Mouse (Mus musculus) left cerebral cortex, adult 11 months (tissue): ENCODE measurements around the gene Mpi.

Experiments used
- DNase-seq: peaks from one replicate; pipeline ENCODE4 v3.0.0; 2022; ENCODE audit warnings: low spot score

The Mpi gene

GRCm38 (mm10) chr9:57523754-57524153 lies 28.8 kb downstream of the Mpi start:
- no peak for DNase-seq

GRCm38 (mm10) chr9:57522861-57523246 lies 29.7 kb downstream of the Mpi start:
- DNase-seq = no peak

- no peak for DNase-seq
Measured at GRCm38 (mm10) chr9:57522114-57522860, 30.3 kb downstream of the Mpi start.

- DNase-seq = peak; percentile 88
Measured at GRCm38 (mm10) chr9:57521056-57521911, 31.3 kb downstream of the Mpi start, which contains the start of gene Cox5a. Gene Cox5a, plus strand, starts transcription at chr9:57521274.

- no peak for DNase-seq
Measured at GRCm38 (mm10) chr9:57520375-57521055, 32.0 kb downstream of the Mpi start.

GRCm38 (mm10) chr9:57517113-57517512 lies 35.5 kb downstream of the Mpi start:
- no peak for DNase-seq

GRCm38 (mm10) chr9:57510577-57510976 lies 42.0 kb downstream of the Mpi start:
- no peak for DNase-seq

GRCm38 (mm10) chr9:57505700-57506099 lies 46.9 kb downstream of the Mpi start:
- no peak for DNase-seq

- DNase-seq = no peak
Measured at GRCm38 (mm10) chr9:57504891-57505290, 47.7 kb downstream of the Mpi start.

- no peak for DNase-seq
Measured at GRCm38 (mm10) chr9:57504381-57504700, 48.2 kb downstream of the Mpi start.

GRCm38 (mm10) chr9:57503622-57504380 lies 48.8 kb downstream of the Mpi start, which contains the start of gene Rpp25:
Gene Rpp25, plus strand, starts transcription at chr9:57504026.
- no peak for DNase-seq

- no peak for DNase-seq
Measured at GRCm38 (mm10) chr9:57502911-57503621, 49.5 kb downstream of the Mpi start.

GRCm38 (mm10) chr9:57501861-57502260 lies 50.7 kb downstream of the Mpi start:
- DNase-seq = no peak

- no peak for DNase-seq
Measured at GRCm38 (mm10) chr9:57501452-57501851, 51.1 kb downstream of the Mpi start.

GRCm38 (mm10) chr9:57498536-57498935 lies 54.0 kb downstream of the Mpi start:
- DNase-seq = no peak

GRCm38 (mm10) chr9:57497236-57497635 lies 55.3 kb downstream of the Mpi start:
- no peak for DNase-seq

GRCm38 (mm10) chr9:57494970-57495369 lies 57.6 kb downstream of the Mpi start:
- no peak for DNase-seq
